Mouse (Mus musculus) kidney, embryonic 16.5 days (tissue): ENCODE results near the gene Atg7. TPM values are rescaled to one million over a fixed set of nuclear protein-coding genes. Genes with fewer than 3 reads are reported as not detected.

Experiments
- ATAC-seq: fragments of 200-750 bp; cut with Nextera tagmentation; 2 replicates; pipeline ENCODE4 v1.8.0; 2017; ENCODE audit warnings: moderate TSS enrichment; ENCODE audit not compliant: low FRiP score, low TSS enrichment
- H3K27ac ChIP-seq: fragments of 300-500 bp; sonication (generic); 2 replicates; pipeline ENCODE4 v1.5.1; 2014; ENCODE audit warnings: low read length
- H3K27me3 ChIP-seq: fragments of 300-500 bp; sonication (generic); 2 replicates; pipeline ENCODE4 v1.6.1; 2014; ENCODE audit warnings: low read length, control low read depth, mixed read lengths; ENCODE audit not compliant: insufficient read depth
- H3K36me3 ChIP-seq: fragments of 300-500 bp; sonication (generic); 2 replicates; pipeline ENCODE4 v1.6.1; 2014; ENCODE audit warnings: low read length, control low read depth, mixed read lengths; ENCODE audit not compliant: insufficient read depth
- H3K4me1 ChIP-seq: fragments of 300-500 bp; sonication (generic); 2 replicates; pipeline ENCODE4 v1.6.1; 2014; ENCODE audit warnings: low read length, control low read depth, mixed read lengths; ENCODE audit not compliant: insufficient read depth
- H3K4me2 ChIP-seq: fragments of 300-500 bp; sonication (generic); replicated peaks from 2 replicates; pipeline ENCODE4 v1.6.1; 2014; ENCODE audit warnings: low read depth, low read length
- H3K4me3 ChIP-seq: fragments of 300-500 bp; sonication (generic); 2 replicates; pipeline ENCODE4 v1.5.1; 2014; ENCODE audit warnings: mild to moderate bottlenecking, low read length
- H3K9ac ChIP-seq: fragments of 300-500 bp; sonication (generic); replicated peaks from 2 replicates; pipeline ENCODE4 v1.6.1; 2014; ENCODE audit warnings: low read length
- H3K9me3 ChIP-seq: fragments of 300-500 bp; sonication (generic); 2 replicates; pipeline ENCODE4 v1.6.1; 2016; ENCODE audit warnings: low read length, control low read depth
- WGBS: fragments of 180-500 bp; shearing (Covaris S2); extraction: QIAGEN DNeasy Blood & Tissue Kit; methylation state at CpG from one replicate; pipeline ENCODE4 v1.1.7; 2014; 5-methylcytosine and 5-hydroxymethylcytosine counted together
- polyA plus RNA-seq: library from polyadenylated mRNA; unstranded; fragments of >200 nt; fragmentation: Nextera tagmentation; extraction: Ambion mirVana; gene quantifications from 2 replicates; pipeline ENCODE4 v1.2.1, GENCODE M21; 2015

The Atg7 gene
- polyA plus RNA-seq, 1 experiment from 2014 or later, result 26.4 TPM

- H3K9me3 ChIP-seq, result no peaks in the 10 kb centered on the region
- no peaks in the 10 kb centered on the region for H3K4me1 ChIP-seq
- no peak overlapping the region for H3K4me2 ChIP-seq
- ATAC-seq, result no peak
- WGBS, result 85% methylated on average over 7 of the region's 7 CpGs
- H3K27me3 ChIP-seq, result no peaks in the 10 kb centered on the region
- no peak overlapping the region for H3K4me3 ChIP-seq
- no peak overlapping the region for H3K27ac ChIP-seq
- no peaks in the 10 kb centered on the region for H3K36me3 ChIP-seq
- no peak overlapping the region for H3K9ac ChIP-seq
Measured at GRCm38 (mm10) chr6:114656826-114657600, 14.1 kb downstream of the Atg7 start.

GRCm38 (mm10) chr6:114657807-114658206 is 14.9 kb downstream of the Atg7 start:
- Histone ChIP-seq H3K9ac (no peak overlapping the region), H3K27ac (no peak overlapping the region), H3K27me3 (no peaks in the 10 kb centered on the region), H3K9me3 (no peaks in the 10 kb centered on the region), H3K4me1 (no peaks in the 10 kb centered on the region), H3K36me3 (no peaks in the 10 kb centered on the region), H3K4me2 (no peak overlapping the region), H3K4me3 (no peak overlapping the region)
- ATAC-seq, result no peak
- 65% methylated on average over 4 of the region's 4 CpGs for WGBS

GRCm38 (mm10) chr6:114659278-114659991 is 16.5 kb downstream of the Atg7 start:
- no peak for ATAC-seq
- H3K4me2 ChIP-seq, result no peak overlapping the region

GRCm38 (mm10) chr6:114659992-114660800 is 17.3 kb downstream of the Atg7 start:
- no peaks in the 10 kb centered on the region for H3K9me3 ChIP-seq
- no peaks in the 10 kb centered on the region for H3K36me3 ChIP-seq
- no peaks in the 10 kb centered on the region for H3K27me3 ChIP-seq
- WGBS, result 38% methylated on average over 5 of the region's 5 CpGs
- H3K27ac ChIP-seq, result no peak overlapping the region
- no peak for ATAC-seq
- no peaks in the 10 kb centered on the region for H3K4me1 ChIP-seq
- no peak overlapping the region for H3K4me2 ChIP-seq
- no peak overlapping the region for H3K9ac ChIP-seq
- no peak overlapping the region for H3K4me3 ChIP-seq

More at GRCm38 (mm10) chr6:114659278-114659991, 16.5 kb downstream of the Atg7 start:
- Histone ChIP-seq H3K4me1 (no peaks in the 10 kb centered on the region), H3K9me3 (no peaks in the 10 kb centered on the region), H3K27me3 (no peaks in the 10 kb centered on the region), H3K4me3 (no peak overlapping the region), H3K36me3 (no peaks in the 10 kb centered on the region), H3K27ac (no peak overlapping the region), H3K9ac (no peak overlapping the region)
- 66% methylated on average over 4 of the region's 4 CpGs for WGBS

GRCm38 (mm10) chr6:114663707-114664106 is 20.8 kb downstream of the Atg7 start:
- H3K36me3 ChIP-seq, result no peaks in the 10 kb centered on the region
- no peak overlapping the region for H3K9ac ChIP-seq
- H3K27me3 ChIP-seq, result no peaks in the 10 kb centered on the region
- no peak overlapping the region for H3K4me3 ChIP-seq
- WGBS, result 85% methylated on average over 2 of the region's 2 CpGs
- no peak for ATAC-seq
- no peaks in the 10 kb centered on the region for H3K4me1 ChIP-seq
- H3K4me2 ChIP-seq, result no peak overlapping the region
- no peak overlapping the region for H3K27ac ChIP-seq
- H3K9me3 ChIP-seq, result no peaks in the 10 kb centered on the region

- Histone ChIP-seq H3K9ac (no peak overlapping the region), H3K36me3 (no peaks in the 10 kb centered on the region), H3K27ac (no peak overlapping the region), H3K9me3 (no peaks in the 10 kb centered on the region), H3K27me3 (no peaks in the 10 kb centered on the region), H3K4me2 (no peak overlapping the region), H3K4me1 (no peaks in the 10 kb centered on the region), H3K4me3 (no peak overlapping the region)
- no peak for ATAC-seq
- 76% methylated on average over 2 of the region's 2 CpGs for WGBS
Measured at GRCm38 (mm10) chr6:114664716-114665115, 21.8 kb downstream of the Atg7 start.

GRCm38 (mm10) chr6:114667518-114667917 is 24.6 kb downstream of the Atg7 start:
- Histone ChIP-seq H3K36me3 (no peaks in the 10 kb centered on the region), H3K27ac (no peak overlapping the region), H3K9me3 (no peaks in the 10 kb centered on the region), H3K4me2 (no peak overlapping the region), H3K4me1 (no peaks in the 10 kb centered on the region), H3K4me3 (no peak overlapping the region), H3K9ac (no peak overlapping the region), H3K27me3 (no peaks in the 10 kb centered on the region)
- 94% methylated on average over 6 of the region's 6 CpGs for WGBS
- no peak for ATAC-seq

GRCm38 (mm10) chr6:114674771-114675170 is 31.9 kb downstream of the Atg7 start:
- Histone ChIP-seq H3K27ac (no peak overlapping the region), H3K4me3 (no peak overlapping the region), H3K9me3 (peaks cover 5% of the 10 kb centered on the region; the same call in 1 of the 2 replicates), H3K36me3 (peaks cover 10% of the 10 kb centered on the region), H3K4me1 (no peaks in the 10 kb centered on the region), H3K4me2 (no peak overlapping the region), H3K9ac (no peak overlapping the region), H3K27me3 (no peaks in the 10 kb centered on the region)
- no peak for ATAC-seq

GRCm38 (mm10) chr6:114676091-114676490 is 33.2 kb downstream of the Atg7 start:
- WGBS, result 50% methylated on average over 5 of the region's 5 CpGs
- H3K9me3 ChIP-seq, result peaks cover 5% of the 10 kb centered on the region; the same call in 1 of the 2 replicates
- H3K36me3 ChIP-seq, result peaks cover 18% of the 10 kb centered on the region
- ATAC-seq, result no peak
- no peak overlapping the region for H3K4me2 ChIP-seq
- no peaks in the 10 kb centered on the region for H3K4me1 ChIP-seq
- no peak overlapping the region for H3K9ac ChIP-seq
- H3K27ac ChIP-seq, result no peak overlapping the region
- no peaks in the 10 kb centered on the region for H3K27me3 ChIP-seq
- H3K4me3 ChIP-seq, result no peak overlapping the region
